Mouse (Mus musculus): ENCODE measurements around the gene Klf7.

DNA sequence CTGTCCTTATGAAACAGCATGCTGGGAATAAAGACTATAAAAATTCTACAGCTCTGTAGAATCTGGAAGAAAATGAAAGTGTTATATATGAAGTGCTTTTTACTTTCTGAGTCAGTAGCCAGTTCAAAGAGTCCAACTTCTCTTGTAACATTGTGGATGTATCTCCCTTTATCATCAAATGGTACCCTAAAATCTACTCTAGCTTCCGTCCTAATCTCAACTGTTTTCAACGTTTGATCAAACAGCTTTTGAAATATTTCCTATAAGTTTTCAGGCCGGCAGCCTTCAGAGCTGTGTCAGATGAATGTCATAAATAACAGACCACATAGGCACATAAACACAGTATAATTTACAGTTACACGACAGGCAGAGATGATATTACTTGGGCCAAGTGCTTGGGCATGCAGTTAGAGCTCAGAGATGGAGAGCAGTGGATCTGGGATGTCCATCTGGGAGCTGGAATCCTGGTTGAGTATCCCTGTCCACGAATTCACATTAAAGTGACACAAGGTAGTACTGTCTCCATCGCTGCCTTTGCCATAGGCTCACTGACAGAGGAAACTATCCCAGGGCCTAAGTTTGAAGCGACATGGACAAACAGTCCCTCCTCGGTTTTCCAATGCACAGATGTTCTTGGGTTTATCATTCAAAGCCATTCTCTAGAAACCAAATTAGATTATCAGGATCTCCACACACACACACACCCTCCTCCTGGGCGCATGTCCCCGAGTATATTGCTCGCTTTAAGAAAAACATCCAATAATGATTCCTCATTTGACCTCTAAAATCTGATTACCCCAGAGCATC lies 4.4 kb downstream of the Klf7 start:
- TF ChIP-seq CTCF (IDR thresholded peaks at IDR 0.05; ENCODE audit: borderline replicate concordance, control insufficient read depth, extremely low read depth, insufficient read depth, low read length, poor library complexity) (no peak), POLR2A (IDR thresholded peaks at IDR 0.05; ENCODE audit: control insufficient read depth, extremely low read depth, insufficient read depth, low read length, poor library complexity) (no peak)

Data from thymus, adult 2 months (tissue).